Mouse (Mus musculus): Measurements from ENCODE around the gene Ppih.

GRCm38 (mm10) chr4:119285336-119285735 lies 35.0 kb downstream of the Ppih start:
- TF ChIP-seq POLR2AphosphoS2 (IDR thresholded peaks at IDR 0.05; ENCODE audit: insufficient read length, low read depth) (no peak), REST (IDR thresholded peaks at IDR 0.05; ENCODE audit: insufficient read depth, insufficient read length) (no peak)
